Mouse (Mus musculus): Measurements from ENCODE around the gene Tmem131l.

DNA sequence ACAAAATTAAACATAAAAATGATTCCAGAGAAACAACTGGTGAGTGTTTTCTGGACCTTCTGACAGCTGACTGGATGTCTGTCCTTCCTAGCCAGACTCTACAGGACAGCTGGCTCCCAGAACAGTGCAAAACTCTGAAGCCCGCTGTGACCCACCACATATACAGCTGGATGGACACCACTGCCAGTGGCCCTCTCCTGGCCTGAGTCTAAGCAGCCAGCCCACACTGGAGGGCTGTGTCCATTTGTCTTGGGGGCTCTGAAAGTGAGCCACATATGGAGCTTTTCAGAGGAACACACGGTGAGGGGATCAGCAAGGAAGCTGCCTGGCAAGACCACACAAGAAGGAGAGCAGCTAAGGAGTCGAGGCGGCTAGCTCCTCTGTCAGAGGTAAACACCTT is 51.8 kb downstream of the Tmem131l start:
- TF ChIP-seq CTCF (IDR thresholded peaks at IDR 0.05; ENCODE audit: insufficient read depth, low read length): no peak
- TF ChIP-seq POLR2A (IDR thresholded peaks at IDR 0.05; ENCODE audit: borderline replicate concordance, extremely low read depth, low read depth, low read length): no peak

Data from lung, adult 2 months (tissue).